Mouse (Mus musculus) bone marrow macrophage, adult 2 months (primary cell): Measurements from ENCODE around the gene Draxin.

Experiments
- CTCF ChIP-seq: IDR thresholded peaks from 2 replicates; pipeline ENCODE4 v1.5.1; 2012; ENCODE audit warnings: low read depth, mild to moderate bottlenecking, low read length, moderate library complexity
- POLR2A ChIP-seq: IDR thresholded peaks from 2 replicates; pipeline ENCODE4 v1.6.1; 2012; ENCODE audit warnings: mild to moderate bottlenecking, low read depth, low read length, borderline replicate concordance

GRCm38 (mm10) chr4:148177716-148178115 lies 47.2 kb upstream of the Draxin start:
- TF ChIP-seq POLR2A (no peak), CTCF (no peak)
